Mouse (Mus musculus): ENCODE measurements around the gene Cblc. TPM values are rescaled to one million over a fixed set of nuclear protein-coding genes. Genes with fewer than 3 reads are reported as not detected.

Cblc gene
- total and polyA plus RNA-seq, 2 experiments = 17.8 to 23.0 TPM

DNA sequence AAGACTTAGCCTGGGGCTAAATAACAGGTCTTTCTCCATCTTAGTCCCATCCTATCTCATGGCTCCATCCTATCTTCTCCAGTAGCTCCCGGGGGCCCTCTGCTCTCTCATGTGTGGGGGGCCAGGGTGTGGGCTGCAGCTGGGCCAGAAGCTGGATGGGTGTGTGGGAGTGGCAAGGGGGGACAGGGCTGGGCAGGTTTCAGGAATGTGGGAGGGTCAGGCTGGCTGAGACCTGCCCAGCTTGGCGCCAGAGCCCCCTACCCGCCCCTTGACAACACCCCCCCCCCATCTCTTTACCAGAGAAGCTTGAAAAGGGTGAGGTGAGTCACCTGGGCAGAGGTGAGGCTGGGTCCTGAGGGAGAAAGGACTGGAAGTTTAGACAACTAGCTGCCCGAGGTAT is 27.6 kb downstream of the Cblc start:
- no peak overlapping the region for H3K4me3 ChIP-seq (ENCODE audit: insufficient read depth, low read depth, low read length)
- no peak for TF ChIP-seq CTCF (IDR thresholded peaks at IDR 0.05; ENCODE audit: low read depth, low read length)
- TF ChIP-seq POLR2A (IDR thresholded peaks at IDR 0.05; ENCODE audit: extremely low read depth, insufficient read depth, low read length) = no peak
- no peak for DNase-seq (ENCODE audit: extremely low read depth, low read depth, low spot score)
- H3K27me3 ChIP-seq (ENCODE audit: control insufficient read depth, insufficient read depth, low read length) = no peaks in the 10 kb centered on the region
- no peak overlapping the region for H3K27ac ChIP-seq (replicated peaks; ENCODE audit: insufficient read depth, low read depth, low read length)
- H3K79me2 ChIP-seq (ENCODE audit: control insufficient read depth, insufficient read depth, low read length) = no peaks in the 10 kb centered on the region
- H3K36me3 ChIP-seq (ENCODE audit: control insufficient read depth, insufficient read depth, low read length) = no peaks in the 10 kb centered on the region
- H3K9ac ChIP-seq (ENCODE audit: low read depth, low read length) = no peak overlapping the region
- H3K4me1 ChIP-seq (ENCODE audit: control insufficient read depth, insufficient read depth, low read length) = no peaks in the 10 kb centered on the region
- WGBS = 63% methylated on average over 4 of the region's 4 CpGs

GRCm38 (mm10) chr7:19768251-19768650 is 28.4 kb downstream of the Cblc start:
- no peak overlapping the region for H3K9ac ChIP-seq (ENCODE audit: low read depth, low read length)
- no peaks in the 10 kb centered on the region for H3K36me3 ChIP-seq (ENCODE audit: control insufficient read depth, insufficient read depth, low read length)
- WGBS = 85% methylated on average over 14 of the region's 14 CpGs
- no peak for DNase-seq (ENCODE audit: extremely low read depth, low read depth, low spot score)
- no peaks in the 10 kb centered on the region for H3K4me1 ChIP-seq (ENCODE audit: control insufficient read depth, insufficient read depth, low read length)
- no peak overlapping the region for H3K4me3 ChIP-seq (ENCODE audit: insufficient read depth, low read depth, low read length)
- H3K27ac ChIP-seq (replicated peaks; ENCODE audit: insufficient read depth, low read depth, low read length) = no peak overlapping the region
- TF ChIP-seq CTCF (IDR thresholded peaks at IDR 0.05; ENCODE audit: low read depth, low read length) = no peak
- TF ChIP-seq POLR2A (IDR thresholded peaks at IDR 0.05; ENCODE audit: extremely low read depth, insufficient read depth, low read length) = no peak
- no peaks in the 10 kb centered on the region for H3K27me3 ChIP-seq (ENCODE audit: control insufficient read depth, insufficient read depth, low read length)
- no peaks in the 10 kb centered on the region for H3K79me2 ChIP-seq (ENCODE audit: control insufficient read depth, insufficient read depth, low read length)

GRCm38 (mm10) chr7:19764581-19764980 is 32.0 kb downstream of the Cblc start:
- Histone ChIP-seq H3K4me3 (ENCODE audit: insufficient read depth, low read depth, low read length) (no peak overlapping the region), H3K27me3 (ENCODE audit: control insufficient read depth, insufficient read depth, low read length) (no peaks in the 10 kb centered on the region), H3K27ac (replicated peaks; ENCODE audit: insufficient read depth, low read depth, low read length) (no peak overlapping the region), H3K36me3 (ENCODE audit: control insufficient read depth, insufficient read depth, low read length) (no peaks in the 10 kb centered on the region), H3K79me2 (ENCODE audit: control insufficient read depth, insufficient read depth, low read length) (no peaks in the 10 kb centered on the region), H3K9ac (ENCODE audit: low read depth, low read length) (no peak overlapping the region), H3K4me1 (ENCODE audit: control insufficient read depth, insufficient read depth, low read length) (no peaks in the 10 kb centered on the region)
- no peak for TF ChIP-seq CTCF (IDR thresholded peaks at IDR 0.05; ENCODE audit: low read depth, low read length)
- TF ChIP-seq POLR2A (IDR thresholded peaks at IDR 0.05; ENCODE audit: extremely low read depth, insufficient read depth, low read length) = no peak
- DNase-seq (ENCODE audit: extremely low read depth, low read depth, low spot score) = no peak
- WGBS = 75% methylated on average over 9 of the region's 9 CpGs

DNA sequence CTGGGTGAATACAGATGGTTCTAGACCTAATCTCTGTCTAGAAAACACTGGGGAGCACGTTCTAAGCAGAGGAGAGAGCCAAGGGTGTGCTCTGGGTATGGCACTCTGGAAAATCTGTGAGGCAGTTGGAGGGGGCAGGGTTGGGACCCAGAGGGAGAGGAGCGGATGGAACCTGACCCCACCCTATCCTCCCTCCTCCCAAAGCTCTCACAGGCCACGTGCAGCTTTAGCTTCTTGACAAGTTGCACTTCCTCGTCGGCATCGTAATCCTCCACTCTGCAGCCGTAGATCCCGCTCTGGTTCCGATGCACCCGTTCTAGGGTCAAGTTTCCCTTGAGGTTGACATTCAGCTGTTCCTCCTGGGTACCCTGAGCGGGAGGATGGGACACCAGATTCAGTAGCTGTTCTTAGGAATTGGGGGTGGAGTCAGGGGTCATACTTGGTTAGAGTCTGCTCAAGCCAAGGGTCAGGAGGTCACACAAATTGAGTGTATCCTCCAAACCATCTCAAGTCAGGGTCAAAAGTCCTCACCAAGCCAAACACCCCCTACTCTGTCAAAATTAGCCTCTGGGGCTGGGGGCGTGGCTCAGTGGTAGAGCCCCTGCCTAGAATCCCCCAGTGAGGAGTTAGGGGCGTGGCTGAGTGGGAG is 32.7 kb downstream of the Cblc start:
- Histone ChIP-seq H3K27ac (replicated peaks; ENCODE audit: insufficient read depth, low read depth, low read length) (no peak overlapping the region), H3K27me3 (ENCODE audit: control insufficient read depth, insufficient read depth, low read length) (no peaks in the 10 kb centered on the region), H3K36me3 (ENCODE audit: control insufficient read depth, insufficient read depth, low read length) (no peaks in the 10 kb centered on the region), H3K9ac (ENCODE audit: low read depth, low read length) (no peak overlapping the region), H3K79me2 (ENCODE audit: control insufficient read depth, insufficient read depth, low read length) (no peaks in the 10 kb centered on the region), H3K4me1 (ENCODE audit: control insufficient read depth, insufficient read depth, low read length) (no peaks in the 10 kb centered on the region), H3K4me3 (ENCODE audit: insufficient read depth, low read depth, low read length) (no peak overlapping the region)
- WGBS = 81% methylated on average over 13 of the region's 13 CpGs
- DNase-seq (ENCODE audit: extremely low read depth, low read depth, low spot score) = no peak
- TF ChIP-seq POLR2A (IDR thresholded peaks at IDR 0.05; ENCODE audit: extremely low read depth, insufficient read depth, low read length) (no peak), CTCF (IDR thresholded peaks at IDR 0.05; ENCODE audit: low read depth, low read length) (no peak)

DNA sequence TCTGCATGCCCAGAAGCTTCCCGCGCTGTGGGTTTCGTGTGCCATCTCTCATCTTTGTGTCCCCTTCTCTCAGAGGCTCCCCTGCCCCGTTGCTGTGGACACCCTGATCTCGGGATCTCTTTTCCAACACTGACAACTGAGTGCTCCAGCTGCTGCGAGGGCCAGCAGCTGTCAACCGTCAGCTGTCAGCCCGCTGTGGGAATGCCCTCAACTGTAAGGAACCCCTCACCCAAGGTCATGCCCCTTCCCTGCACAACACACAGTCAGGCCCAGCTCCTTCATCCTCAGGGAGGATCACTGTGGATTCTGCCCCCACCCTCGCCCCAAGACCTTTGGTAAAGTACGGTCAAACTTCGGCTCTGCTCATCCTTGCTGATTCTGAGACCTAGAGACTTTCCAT is 34.3 kb downstream of the Cblc start:
- TF ChIP-seq CTCF (IDR thresholded peaks at IDR 0.05; ENCODE audit: low read depth, low read length) = no peak
- no peak for TF ChIP-seq POLR2A (IDR thresholded peaks at IDR 0.05; ENCODE audit: extremely low read depth, insufficient read depth, low read length)
- Histone ChIP-seq H3K27ac (replicated peaks; ENCODE audit: insufficient read depth, low read depth, low read length) (no peak overlapping the region), H3K9ac (ENCODE audit: low read depth, low read length) (no peak overlapping the region), H3K4me1 (ENCODE audit: control insufficient read depth, insufficient read depth, low read length) (no peaks in the 10 kb centered on the region), H3K4me3 (ENCODE audit: insufficient read depth, low read depth, low read length) (no peak overlapping the region), H3K36me3 (ENCODE audit: control insufficient read depth, insufficient read depth, low read length) (no peaks in the 10 kb centered on the region), H3K79me2 (ENCODE audit: control insufficient read depth, insufficient read depth, low read length) (no peaks in the 10 kb centered on the region), H3K27me3 (ENCODE audit: control insufficient read depth, insufficient read depth, low read length) (no peaks in the 10 kb centered on the region)
- WGBS = 87% methylated on average over 11 of the region's 11 CpGs
- DNase-seq (ENCODE audit: extremely low read depth, low read depth, low spot score) = no peak

GRCm38 (mm10) chr7:19760021-19760420 is 36.6 kb downstream of the Cblc start:
- no peak overlapping the region for H3K27ac ChIP-seq (replicated peaks; ENCODE audit: insufficient read depth, low read depth, low read length)
- no peak for DNase-seq (ENCODE audit: extremely low read depth, low read depth, low spot score)
- no peaks in the 10 kb centered on the region for H3K79me2 ChIP-seq (ENCODE audit: control insufficient read depth, insufficient read depth, low read length)
- no peaks in the 10 kb centered on the region; the same call in 1 of the 2 replicates for H3K4me1 ChIP-seq (ENCODE audit: control insufficient read depth, insufficient read depth, low read length)
- H3K4me3 ChIP-seq (ENCODE audit: insufficient read depth, low read depth, low read length) = no peak overlapping the region
- H3K36me3 ChIP-seq (ENCODE audit: control insufficient read depth, insufficient read depth, low read length) = no peaks in the 10 kb centered on the region
- H3K9ac ChIP-seq (ENCODE audit: low read depth, low read length) = no peak overlapping the region
- WGBS = 69% methylated on average over 13 of the region's 13 CpGs
- TF ChIP-seq CTCF (IDR thresholded peaks at IDR 0.05; ENCODE audit: low read depth, low read length) = no peak
- TF ChIP-seq POLR2A (IDR thresholded peaks at IDR 0.05; ENCODE audit: extremely low read depth, insufficient read depth, low read length) = no peak
- H3K27me3 ChIP-seq (ENCODE audit: control insufficient read depth, insufficient read depth, low read length) = no peaks in the 10 kb centered on the region
